Mouse (Mus musculus): Measurements from ENCODE around the gene Mrpl41. TPM values are rescaled to one million over a fixed set of nuclear protein-coding genes. Genes with fewer than 3 reads are reported as not detected.
A peak's percentile ranks its signal among the peaks of the same experiment; 100 is the strongest.

The Mrpl41 gene
- polyA plus RNA-seq, 1 experiment = 5.1 TPM

- no peak for TF ChIP-seq GATA1 (IDR thresholded peaks at IDR 0.05; ENCODE audit: low read length)
- TF ChIP-seq TAL1 (IDR thresholded peaks at IDR 0.05; ENCODE audit: low read length) = no peak
- Histone ChIP-seq H3K4me1 (ENCODE audit: control insufficient read depth) (no peaks in the 10 kb centered on the region), H3K36me3 (ENCODE audit: control insufficient read depth) (no peaks in the 10 kb centered on the region), H3K27me3 (ENCODE audit: control insufficient read depth) (peaks cover 21% of the 10 kb centered on the region), H3K9me3 (ENCODE audit: control insufficient read depth, low read length) (no peaks in the 10 kb centered on the region), H3K4me3 (replicated peaks) (no peak overlapping the region)
Measured at GRCm38 (mm10) chr2:24942092-24942491, 32.8 kb downstream of the Mrpl41 start.

GRCm38 (mm10) chr2:24935057-24935796, 39.7 kb downstream of the Mrpl41 start, which contains the start of gene Arrdc1:
Arrdc1 (minus strand) TSS chr2:24935252.
- no peak for TF ChIP-seq TAL1 (IDR thresholded peaks at IDR 0.05; ENCODE audit: low read length)
- no peak for TF ChIP-seq GATA1 (IDR thresholded peaks at IDR 0.05; ENCODE audit: low read length)
- H3K9me3 ChIP-seq (ENCODE audit: control insufficient read depth, low read length) = no peaks in the 10 kb centered on the region
- no peaks in the 10 kb centered on the region for H3K36me3 ChIP-seq (ENCODE audit: control insufficient read depth)
- H3K4me3 ChIP-seq (replicated peaks) = peak within 1 kb of the TSS; percentile 85
- peaks cover 24% of the 10 kb centered on the region for H3K4me1 ChIP-seq (ENCODE audit: control insufficient read depth)
- peaks cover 19% of the 10 kb centered on the region for H3K27me3 ChIP-seq (ENCODE audit: control insufficient read depth)

GRCm38 (mm10) chr2:24934441-24934963, 40.4 kb downstream of the Mrpl41 start:
- H3K9me3 ChIP-seq (ENCODE audit: control insufficient read depth, low read length) = no peaks in the 10 kb centered on the region
- peak overlapping the region; percentile 85 for H3K4me3 ChIP-seq (replicated peaks)
- peaks cover 13% of the 10 kb centered on the region for H3K27me3 ChIP-seq (ENCODE audit: control insufficient read depth)
- TF ChIP-seq GATA1 (IDR thresholded peaks at IDR 0.05; ENCODE audit: low read length) (no peak), TAL1 (IDR thresholded peaks at IDR 0.05; ENCODE audit: low read length) (no peak)
- peaks cover 24% of the 10 kb centered on the region for H3K4me1 ChIP-seq (ENCODE audit: control insufficient read depth)
- H3K36me3 ChIP-seq (ENCODE audit: control insufficient read depth) = no peaks in the 10 kb centered on the region

- no peaks in the 10 kb centered on the region for H3K9me3 ChIP-seq (ENCODE audit: control insufficient read depth, low read length)
- H3K27me3 ChIP-seq (ENCODE audit: control insufficient read depth) = no peaks in the 10 kb centered on the region
- no peak for TF ChIP-seq GATA1 (IDR thresholded peaks at IDR 0.05; ENCODE audit: low read length)
- TF ChIP-seq TAL1 (IDR thresholded peaks at IDR 0.05; ENCODE audit: low read length) = no peak
- H3K4me1 ChIP-seq (ENCODE audit: control insufficient read depth) = peaks cover 12% of the 10 kb centered on the region
- H3K36me3 ChIP-seq (ENCODE audit: control insufficient read depth) = peaks cover 13% of the 10 kb centered on the region
- no peak overlapping the region for H3K4me3 ChIP-seq (replicated peaks)
Measured at GRCm38 (mm10) chr2:24929593-24929992, 45.3 kb downstream of the Mrpl41 start.

- Histone ChIP-seq H3K4me3 (replicated peaks) (no peak overlapping the region), H3K36me3 (ENCODE audit: control insufficient read depth) (peaks cover 13% of the 10 kb centered on the region), H3K4me1 (ENCODE audit: control insufficient read depth) (peaks cover 7% of the 10 kb centered on the region), H3K27me3 (ENCODE audit: control insufficient read depth) (no peaks in the 10 kb centered on the region), H3K9me3 (ENCODE audit: control insufficient read depth, low read length) (no peaks in the 10 kb centered on the region)
- TF ChIP-seq GATA1 (IDR thresholded peaks at IDR 0.05; ENCODE audit: low read length) (no peak), TAL1 (IDR thresholded peaks at IDR 0.05; ENCODE audit: low read length) (no peak)
Measured at GRCm38 (mm10) chr2:24929119-24929518, 45.8 kb downstream of the Mrpl41 start.

GRCm38 (mm10) chr2:24927810-24928479, 47.0 kb downstream of the Mrpl41 start:
- Histone ChIP-seq H3K4me3 (replicated peaks) (no peak overlapping the region), H3K4me1 (ENCODE audit: control insufficient read depth) (peaks cover 3% of the 10 kb centered on the region; the same call in 1 of the 2 replicates), H3K36me3 (ENCODE audit: control insufficient read depth) (peaks cover 13% of the 10 kb centered on the region), H3K27me3 (ENCODE audit: control insufficient read depth) (no peaks in the 10 kb centered on the region), H3K9me3 (ENCODE audit: control insufficient read depth, low read length) (no peaks in the 10 kb centered on the region)
- TF ChIP-seq GATA1 (IDR thresholded peaks at IDR 0.05; ENCODE audit: low read length) (no peak), TAL1 (IDR thresholded peaks at IDR 0.05; ENCODE audit: low read length) (no peak)

GRCm38 (mm10) chr2:24926965-24927358, 47.9 kb downstream of the Mrpl41 start:
- peaks cover 3% of the 10 kb centered on the region; the same call in 1 of the 2 replicates for H3K4me1 ChIP-seq (ENCODE audit: control insufficient read depth)
- no peak overlapping the region for H3K4me3 ChIP-seq (replicated peaks)
- peaks cover 13% of the 10 kb centered on the region for H3K36me3 ChIP-seq (ENCODE audit: control insufficient read depth)
- no peak for TF ChIP-seq GATA1 (IDR thresholded peaks at IDR 0.05; ENCODE audit: low read length)
- TF ChIP-seq TAL1 (IDR thresholded peaks at IDR 0.05; ENCODE audit: low read length) = no peak
- no peaks in the 10 kb centered on the region for H3K27me3 ChIP-seq (ENCODE audit: control insufficient read depth)
- no peaks in the 10 kb centered on the region for H3K9me3 ChIP-seq (ENCODE audit: control insufficient read depth, low read length)

GRCm38 (mm10) chr2:24926345-24926964, 48.4 kb downstream of the Mrpl41 start:
- Histone ChIP-seq H3K9me3 (ENCODE audit: control insufficient read depth, low read length) (no peaks in the 10 kb centered on the region), H3K4me1 (ENCODE audit: control insufficient read depth) (peaks cover 3% of the 10 kb centered on the region; the same call in 1 of the 2 replicates), H3K27me3 (ENCODE audit: control insufficient read depth) (no peaks in the 10 kb centered on the region), H3K36me3 (ENCODE audit: control insufficient read depth) (peaks cover 13% of the 10 kb centered on the region), H3K4me3 (replicated peaks) (no peak overlapping the region)
- no peak for TF ChIP-seq TAL1 (IDR thresholded peaks at IDR 0.05; ENCODE audit: low read length)
- no peak for TF ChIP-seq GATA1 (IDR thresholded peaks at IDR 0.05; ENCODE audit: low read length)

- TF ChIP-seq TAL1 (IDR thresholded peaks at IDR 0.05; ENCODE audit: low read length) = no peak
- TF ChIP-seq GATA1 (IDR thresholded peaks at IDR 0.05; ENCODE audit: low read length) = no peak
- Histone ChIP-seq H3K36me3 (ENCODE audit: control insufficient read depth) (peaks cover 13% of the 10 kb centered on the region), H3K9me3 (ENCODE audit: control insufficient read depth, low read length) (no peaks in the 10 kb centered on the region)
Measured at GRCm38 (mm10) chr2:24925284-24925683, 49.6 kb downstream of the Mrpl41 start.

More at GRCm38 (mm10) chr2:24925284-24925683, 49.6 kb downstream of the Mrpl41 start:
- H3K4me3 ChIP-seq (replicated peaks) = no peak overlapping the region
- H3K4me1 ChIP-seq (ENCODE audit: control insufficient read depth) = peaks cover 4% of the 10 kb centered on the region
- H3K27me3 ChIP-seq (ENCODE audit: control insufficient read depth) = no peaks in the 10 kb centered on the region

Other genes starting within 250 kb of the Mrpl41 start
- gene Cacna1b, start 211.9 kb downstream of the Mrpl41 start, polyA plus RNA-seq (2012) = 0.01 TPM in 1 of 2 replicates, not detected in the other
- 0.72 and 0.74 TPM in 2 replicates for gene Ehmt1, start 55.5 kb downstream of the Mrpl41 start, polyA plus RNA-seq (2012)
- 1.7 and 2.5 TPM in 2 replicates for gene Arrdc1, start 39.8 kb downstream of the Mrpl41 start, polyA plus RNA-seq (2012)
- gene Zmynd19, start 25.3 kb downstream of the Mrpl41 start, polyA plus RNA-seq (2012) = 0.67 and 1.1 TPM in 2 replicates
- 0.78 and 0.86 TPM in 2 replicates for gene Dph7, start 12.7 kb downstream of the Mrpl41 start, polyA plus RNA-seq (2012)
- 0.52 and 0.80 TPM in 2 replicates for gene Pnpla7, start 935 bp upstream of the Mrpl41 start, polyA plus RNA-seq (2012)
- 0.51 and 0.67 TPM in 2 replicates for gene Nsmf, start 79.3 kb upstream of the Mrpl41 start, polyA plus RNA-seq (2012)
- 0.04 TPM in 1 of 2 replicates, not detected in the other for gene Entpd8, start 105.2 kb upstream of the Mrpl41 start, polyA plus RNA-seq (2012)
- gene Noxa1, start 120.1 kb upstream of the Mrpl41 start, polyA plus RNA-seq (2012) = 0.04 TPM in 1 of 2 replicates, not detected in the other
- gene Nrarp, start 205.7 kb upstream of the Mrpl41 start, polyA plus RNA-seq (2012) = 0.38 and 0.49 TPM in 2 replicates
- 0.02 and 0.03 TPM in 2 replicates for gene Tor4a, start 221.8 kb upstream of the Mrpl41 start, polyA plus RNA-seq (2012)
- gene Nelfb, start 236.4 kb upstream of the Mrpl41 start, polyA plus RNA-seq (2012) = 1.8 TPM in 2 replicates
- 0.03 TPM in 1 of 2 replicates, not detected in the other for gene Stpg3, start 239.5 kb upstream of the Mrpl41 start, polyA plus RNA-seq (2012)
- gene Fam166a, start 243.6 kb upstream of the Mrpl41 start, polyA plus RNA-seq (2012) = not detected in 2 replicates
- 134 and 136 TPM in 2 replicates for gene Tubb4b, start 249.6 kb upstream of the Mrpl41 start, polyA plus RNA-seq (2012)

Data from erythroblast, embryonic 14.5 days (primary cell).